9 mouse cellular contexts compared by ENCODE assay signal in genomic region chr3:54693056-54693415, GRCm38 (mm10). TPM values are rescaled to one million over a fixed set of nuclear protein-coding genes. Genes with fewer than 3 reads are reported as not detected.
DNase-seq lines count a peak whose midpoint lies in the region; ATAC-seq and TF ChIP-seq lines count a peak whose summit lies in the region.
"Had no signal": no experiment of that assay in that cellular context is flagged by ENCODE, and none has a peak within 500 bp of the region (broad histone marks: within the 10 kb centered on the region; RNA-seq: fewer than 3 reads in every experiment).

No protein-coding gene starts in this region.

- peak overlapping the region; percentile 66 for H3K4me2 ChIP-seq in forebrain, embryonic 12.5 days
- peak overlapping the region; percentile 81 for H3K4me2 ChIP-seq in liver, embryonic 16.5 days (ENCODE audit: low read depth, low read length)

- H3K9ac ChIP-seq in forebrain, embryonic 12.5 days, result peak overlapping the region; percentile 65
- peak overlapping the region; percentile 77 for H3K9ac ChIP-seq in liver, embryonic 16.5 days (ENCODE audit: low read depth, low read length)

- no peak for DNase-seq in cerebellum, adult 2 months
- no peak for DNase-seq in cerebellum, adult 9-11 months
- DNase-seq in cerebellum, postnatal 10 days, result no peak
- no peak for DNase-seq in ovary, postnatal 36 days (ENCODE audit: low spot score)

- peak overlapping the region; percentile 23; the same call in 1 of the 2 replicates for H3K27ac ChIP-seq in cerebellum, adult 2 months (ENCODE audit: insufficient read depth, low read length)
- peak overlapping the region; percentile 66 for H3K27ac ChIP-seq in forebrain, embryonic 12.5 days
- H3K27ac ChIP-seq in liver, embryonic 16.5 days (ENCODE audit: low read length), result peak overlapping the region; percentile 90

- peak overlapping the region; percentile 33 for H3ac ChIP-seq in C2C12 (ENCODE audit: control insufficient read depth, insufficient read length, low read depth)

- ATAC-seq in forebrain, embryonic 12.5 days (ENCODE audit: low FRiP score), result no peak; the same call in 1 of the 2 replicates
- ATAC-seq in liver, embryonic 16.5 days (ENCODE audit: low read depth), result no peak
- no peak; the same call in 1 of the 2 replicates for ATAC-seq in granulocyte monocyte progenitor cell, adult 5-6 weeks (replicated peaks; ENCODE audit: poor library complexity, severe bottlenecking)

- TF ChIP-seq POLR2A in cerebellum, adult 2 months (IDR thresholded peaks at IDR 0.05; ENCODE audit: borderline replicate concordance, insufficient read depth, low read length), result no peak

- peak overlapping the region; percentile 88 for H3K4me3 ChIP-seq in cerebellum, adult 2 months (replicated peaks; ENCODE audit: insufficient read depth, low read depth, low read length)
- peak overlapping the region; percentile 69 for H3K4me3 ChIP-seq in C2C12 (ENCODE audit: insufficient read depth, poor library complexity, severe bottlenecking)
- peak overlapping the region; percentile 77 for H3K4me3 ChIP-seq in forebrain, embryonic 12.5 days (replicated peaks)
- H3K4me3 ChIP-seq in liver, embryonic 16.5 days (ENCODE audit: low read depth, low read length), result peak overlapping the region; percentile 83

- H3K79me2 ChIP-seq in C2C12 (ENCODE audit: control insufficient read depth, insufficient read depth), result peaks cover 21% of the 10 kb centered on the region

- no peak for TF ChIP-seq CTCF in cerebellum, adult 2 months (IDR thresholded peaks at IDR 0.05; ENCODE audit: borderline replicate concordance, insufficient read depth, low read depth, low read length)
- no peak for TF ChIP-seq CTCF in C2C12 (IDR thresholded peaks at IDR 0.05; ENCODE audit: control insufficient read depth, insufficient read depth, insufficient read length)

- no peaks in the 10 kb centered on the region for H3K4me1 ChIP-seq in cerebellum, adult 2 months (ENCODE audit: control insufficient read depth, insufficient read depth, low read length)
- H3K4me1 ChIP-seq in forebrain, embryonic 12.5 days, result no peaks in the 10 kb centered on the region; the same call in 1 of the 2 replicates
- H3K4me1 ChIP-seq in liver, embryonic 16.5 days (ENCODE audit: control insufficient read depth, low read depth, low read length), result peaks cover 11% of the 10 kb centered on the region

- no peaks in the 10 kb centered on the region for H3K27me3 ChIP-seq in cerebellum, adult 2 months (ENCODE audit: control insufficient read depth, insufficient read depth, low read length)
- H3K27me3 ChIP-seq in C2C12 (ENCODE audit: control insufficient read depth, insufficient read depth, insufficient read length), result no peaks in the 10 kb centered on the region
- peaks cover 11% of the 10 kb centered on the region; the same call in 1 of the 2 replicates for H3K27me3 ChIP-seq in forebrain, embryonic 12.5 days
- no peaks in the 10 kb centered on the region for H3K27me3 ChIP-seq in liver, embryonic 16.5 days (ENCODE audit: control insufficient read depth, insufficient read depth, low read depth, low read length)

- no peaks in the 10 kb centered on the region for H3K9me3 ChIP-seq in forebrain, embryonic 12.5 days
- H3K9me3 ChIP-seq in liver, embryonic 16.5 days (replicated peaks; ENCODE audit: control insufficient read depth, low read length), result no peaks in the 10 kb centered on the region

- peaks cover 4% of the 10 kb centered on the region for H3K79me3 ChIP-seq in C2C12 (ENCODE audit: low read depth)

- H3K36me3 ChIP-seq in C2C12 (ENCODE audit: control insufficient read depth, insufficient read depth), result peaks cover 31% of the 10 kb centered on the region
- peaks cover 24% of the 10 kb centered on the region for H3K36me3 ChIP-seq in forebrain, embryonic 12.5 days (replicated peaks)
- peaks cover 4% of the 10 kb centered on the region; the same call in 1 of the 2 replicates for H3K36me3 ChIP-seq in liver, embryonic 16.5 days (ENCODE audit: control insufficient read depth, insufficient read depth)

- WGBS in cerebellum, adult 2 months, result under 1% methylated on average over 8 of the region's 8 CpGs
- WGBS in forebrain, embryonic 12.5 days, result under 1% methylated on average over 8 of the region's 8 CpGs
- 0% methylated on average over 8 of the region's 8 CpGs for WGBS in liver, embryonic 16.5 days (ENCODE audit: insufficient replicate concordance)

TF ChIP-seq in C2C12, 6 proteins besides CTCF, POLR2A, EP300 and RAD21:
- TF ChIP-seq MYOG (IDR thresholded peaks at IDR 0.05; ENCODE audit: control insufficient read depth, extremely low read depth, insufficient read length), result no peak
- TF ChIP-seq FOSL1 (IDR thresholded peaks at IDR 0.05; ENCODE audit: insufficient read depth, low read length, poor library complexity, severe bottlenecking), result no peak
- TF ChIP-seq MAX (IDR thresholded peaks at IDR 0.05), result no peak
- no peak for TF ChIP-seq MYOD1 (IDR thresholded peaks at IDR 0.05; ENCODE audit: control insufficient read depth, insufficient read length, low read depth)
- no peak for TF ChIP-seq CEBPB (IDR thresholded peaks at IDR 0.05; ENCODE audit: low read depth)
- TF ChIP-seq USF1 (IDR thresholded peaks at IDR 0.05; ENCODE audit: low read depth), result no peak

RNA-seq across cellular contexts. Expression of gene Supt20, which starts 0.4 kb away (rescaled TPM):
- 57.6 and 63.2 TPM in 2 replicates for polyA plus RNA-seq in cerebellum, adult 2 months (2012; rRNA removed)
- 13.2 TPM for polyA plus RNA-seq in C2C12 (2012; fragmentation: generic; extraction: Trizol)
- polyA plus RNA-seq in forebrain, embryonic 12.5 days (2016; fragmentation: Nextera tagmentation; extraction: Ambion mirVana), result 122 and 127 TPM in 2 replicates
- polyA plus RNA-seq in liver, embryonic 16.5 days (2015; fragmentation: Nextera tagmentation; extraction: Ambion mirVana), result 30.2 and 30.3 TPM in 2 replicates
- total RNA-seq in granulocyte monocyte progenitor cell, adult 5-6 weeks (2014; fragmentation: Nextera tagmentation), result 95.9 and 96.3 TPM in 2 replicates
- total RNA-seq in granulocyte monocyte progenitor cell, adult 5-6 weeks (2017), result 52.4 and 56.0 TPM in 2 replicates

RNA-seq across cellular contexts. Expression of gene Gm21958, which starts 21.1 kb away (rescaled TPM):
- polyA plus RNA-seq in cerebellum, adult 2 months (2012; rRNA removed), result not detected in 2 replicates
- polyA plus RNA-seq in C2C12 (2012; fragmentation: generic; extraction: Trizol), result not detected
- 1.3 and 2.0 TPM in 2 replicates for polyA plus RNA-seq in forebrain, embryonic 12.5 days (2016; fragmentation: Nextera tagmentation; extraction: Ambion mirVana)
- polyA plus RNA-seq in liver, embryonic 16.5 days (2015; fragmentation: Nextera tagmentation; extraction: Ambion mirVana), result not detected in 2 replicates
- total RNA-seq in granulocyte monocyte progenitor cell, adult 5-6 weeks (2014; fragmentation: Nextera tagmentation), result not detected in 2 replicates
- total RNA-seq in granulocyte monocyte progenitor cell, adult 5-6 weeks (2017), result not detected in 2 replicates
- total RNA-seq: hematopoietic stem cell, adult 5-6 weeks had no signal

RNA-seq across cellular contexts. Expression of gene Exosc8, which starts 42.2 kb away (rescaled TPM):
- 42.6 TPM in 2 replicates for polyA plus RNA-seq in cerebellum, adult 2 months (2012; rRNA removed)
- 88.1 TPM for polyA plus RNA-seq in C2C12 (2012; fragmentation: generic; extraction: Trizol)
- 122 and 125 TPM in 2 replicates for polyA plus RNA-seq in forebrain, embryonic 12.5 days (2016; fragmentation: Nextera tagmentation; extraction: Ambion mirVana)
- 52.2 and 57.2 TPM in 2 replicates for polyA plus RNA-seq in liver, embryonic 16.5 days (2015; fragmentation: Nextera tagmentation; extraction: Ambion mirVana)
- total RNA-seq in granulocyte monocyte progenitor cell, adult 5-6 weeks (2014; fragmentation: Nextera tagmentation), result 145 and 200 TPM in 2 replicates
- total RNA-seq in granulocyte monocyte progenitor cell, adult 5-6 weeks (2017), result 243 and 250 TPM in 2 replicates

RNA-seq across cellular contexts. Expression of gene Alg5, which starts 42.3 kb away (rescaled TPM):
- 25.9 and 26.0 TPM in 2 replicates for polyA plus RNA-seq in cerebellum, adult 2 months (2012; rRNA removed)
- polyA plus RNA-seq in C2C12 (2012; fragmentation: generic; extraction: Trizol), result 43.0 TPM
- polyA plus RNA-seq in forebrain, embryonic 12.5 days (2016; fragmentation: Nextera tagmentation; extraction: Ambion mirVana), result 43.1 and 43.4 TPM in 2 replicates
- polyA plus RNA-seq in liver, embryonic 16.5 days (2015; fragmentation: Nextera tagmentation; extraction: Ambion mirVana), result 19.0 and 22.5 TPM in 2 replicates
- 40.5 and 46.2 TPM in 2 replicates for total RNA-seq in granulocyte monocyte progenitor cell, adult 5-6 weeks (2014; fragmentation: Nextera tagmentation)
- 47.9 and 49.5 TPM in 2 replicates for total RNA-seq in granulocyte monocyte progenitor cell, adult 5-6 weeks (2017)

Comparison
In these comparisons a context has a peak if more than half of its experiments do, and no peak if none do; other contexts are left out.
1. H3K27ac ChIP-seq: peak in every context shown above with its lines; median percentile 90 in liver, embryonic 16.5 days; 66 in forebrain, embryonic 12.5 days; 23 in cerebellum, adult 2 months.